Mouse (Mus musculus): Measurements from ENCODE around the gene Mertk.

GRCm38 (mm10) chr2:128747433-128748028, 48.8 kb downstream of the Mertk start:
- no peak for TF ChIP-seq CTCF (IDR thresholded peaks at IDR 0.05; ENCODE audit: extremely low read depth, insufficient read depth, insufficient read length, insufficient replicate concordance)
- no peak for TF ChIP-seq POLR2A (IDR thresholded peaks at IDR 0.05; ENCODE audit: low read depth, low read length)

Measured in spleen, adult 2 months (tissue).